Comparison of ENCODE assay signal across 30 mouse cellular contexts in genomic region chr5:43810427-43811062, GRCm38 (mm10). TPM values are rescaled to one million over a fixed set of nuclear protein-coding genes. Genes with fewer than 3 reads are reported as not detected.
DNase-seq lines count a peak whose midpoint lies in the region; ATAC-seq and TF ChIP-seq lines count a peak whose summit lies in the region.
"Had no signal": no experiment of that assay in that cellular context is flagged by ENCODE, and none has a peak within 500 bp of the region (broad histone marks: within the 10 kb centered on the region; RNA-seq: fewer than 3 reads in every experiment).

No protein-coding gene starts in this region.

- H3K27ac ChIP-seq in liver, embryonic 14.5 days = no peak overlapping the region
- H3K27ac ChIP-seq in intestine, embryonic 16.5 days (ENCODE audit: low read length) = peak overlapping the region; percentile 77
- H3K27ac ChIP-seq in stomach, embryonic 14.5 days (ENCODE audit: low read length) = 0 out of 2 replicates have a peak overlapping the region, but pooled peaks have one; percentile 67
- no peak overlapping the region for H3K27ac ChIP-seq in gastrocnemius, adult 2 months
- no peak overlapping the region for H3K27ac ChIP-seq in midbrain, embryonic 13.5 days
- H3K27ac ChIP-seq: hindbrain, embryonic 10.5 days; kidney, embryonic 15.5 days; left cerebral cortex, adult 2 months; limb, embryonic 12.5 days; midbrain, embryonic 15.5 days; neural tube, embryonic 15.5 days had no signal

- H3K4me2 ChIP-seq in liver, embryonic 14.5 days (ENCODE audit: low read depth) = no peak overlapping the region
- no peak overlapping the region for H3K4me2 ChIP-seq in intestine, embryonic 16.5 days (ENCODE audit: low read depth, low read length)
- H3K4me2 ChIP-seq in stomach, embryonic 14.5 days (replicated peaks; ENCODE audit: low read depth, low read length) = no peak overlapping the region
- no peak overlapping the region for H3K4me2 ChIP-seq in midbrain, embryonic 13.5 days (replicated peaks)
- H3K4me2 ChIP-seq: kidney, embryonic 15.5 days; limb, embryonic 12.5 days; midbrain, embryonic 15.5 days; neural tube, embryonic 15.5 days had no signal

- peaks cover 0 to 3% of the 10 kb centered on the region in 2 experiments; a peak in 1 of 4 replicates for H3K4me1 ChIP-seq in liver, embryonic 14.5 days (replicated peaks; ENCODE audit: control insufficient read depth in 2 of 2, insufficient read depth in 2 of 2, low read length in 1 of 2)
- H3K4me1 ChIP-seq in intestine, embryonic 16.5 days (ENCODE audit: control insufficient read depth, insufficient read depth, low read length) = peaks cover 9% of the 10 kb centered on the region; the same call in 1 of the 2 replicates
- H3K4me1 ChIP-seq in stomach, embryonic 14.5 days (ENCODE audit: control insufficient read depth, insufficient read depth, low read length) = no peaks in the 10 kb centered on the region
- H3K4me1 ChIP-seq in midbrain, embryonic 13.5 days (replicated peaks) = 0 out of 2 replicates have a peak, but pooled peaks cover 3% of the 10 kb centered on the region
- H3K4me1 ChIP-seq: limb, embryonic 12.5 days had no signal

- no peak for DNase-seq in liver, embryonic 14.5 days (ENCODE audit: low read depth in 3 of 3, low spot score in 3 of 3)
- DNase-seq in liver = no peak
- DNase-seq in gastrocnemius, adult 2 months = no peak
- no peak for DNase-seq in urinary bladder, postnatal 14 days (ENCODE audit: low spot score)
- DNase-seq: adrenal gland, postnatal 36 days; cerebellum, adult 2 months; cerebellum, postnatal 14 days; forebrain, postnatal 0 days; gastrocnemius, postnatal 36 days; heart, postnatal 14 days; kidney, adult 11 months; kidney, postnatal 25 days; lung, adult 2 months; lung, postnatal 14 days; retina, postnatal 1 day; right cerebral cortex, postnatal 14 days; thymus, postnatal 4 days had no signal

- H3K9ac ChIP-seq in liver, embryonic 14.5 days (replicated peaks) = no peak overlapping the region
- no peak overlapping the region for H3K9ac ChIP-seq in intestine, embryonic 16.5 days (ENCODE audit: low read depth, low read length)
- H3K9ac ChIP-seq in stomach, embryonic 14.5 days (replicated peaks; ENCODE audit: low read depth, low read length) = no peak overlapping the region
- H3K9ac ChIP-seq in midbrain, embryonic 13.5 days (replicated peaks) = no peak overlapping the region
- H3K9ac ChIP-seq: forebrain, postnatal 0 days; kidney, embryonic 15.5 days; limb, embryonic 12.5 days; midbrain, embryonic 15.5 days; neural tube, embryonic 15.5 days had no signal

- ATAC-seq in liver, embryonic 14.5 days (ENCODE audit: insufficient read depth) = peak; percentile 37; the same call in 1 of the 2 replicates
- peak; percentile 82 for ATAC-seq in intestine, embryonic 16.5 days
- peak; percentile 90 for ATAC-seq in stomach, embryonic 14.5 days (ENCODE audit: insufficient number of reproducible peaks, insufficient read depth, low FRiP score, low read depth)
- no peak for ATAC-seq in midbrain, embryonic 13.5 days
- ATAC-seq: CD4-positive, CD25-positive, alpha-beta regulatory T cell, adult 4 months; forebrain, postnatal 0 days; hindbrain, embryonic 16.5 days; midbrain, embryonic 15.5 days had no signal

- H3K4me3 ChIP-seq in liver, embryonic 14.5 days (ENCODE audit: insufficient read depth in 1 of 2, low read depth in 2 of 2, low read length in 2 of 2) = no peak overlapping the region
- no peak overlapping the region for H3K4me3 ChIP-seq in intestine, embryonic 16.5 days (ENCODE audit: low read length)
- no peak overlapping the region for H3K4me3 ChIP-seq in stomach, embryonic 14.5 days (ENCODE audit: low read depth, low read length)
- H3K4me3 ChIP-seq in gastrocnemius, adult 2 months = no peak overlapping the region
- no peak overlapping the region for H3K4me3 ChIP-seq in midbrain, embryonic 13.5 days (replicated peaks)
- H3K4me3 ChIP-seq: erythroblast, embryonic 14.5 days; hindbrain, embryonic 10.5 days; kidney, embryonic 15.5 days; left cerebral cortex, adult 2 months; limb, embryonic 12.5 days; midbrain, embryonic 15.5 days; neural tube, embryonic 15.5 days had no signal

- H3K36me3 ChIP-seq in liver, embryonic 14.5 days (replicated peaks; ENCODE audit: control insufficient read depth, insufficient read depth, low read depth) = no peaks in the 10 kb centered on the region
- H3K36me3 ChIP-seq in intestine, embryonic 16.5 days (ENCODE audit: control insufficient read depth, insufficient read depth, low read length) = no peaks in the 10 kb centered on the region
- H3K36me3 ChIP-seq in stomach, embryonic 14.5 days (ENCODE audit: control insufficient read depth, insufficient read depth, low read length) = no peaks in the 10 kb centered on the region
- H3K36me3 ChIP-seq in midbrain, embryonic 13.5 days = no peaks in the 10 kb centered on the region
- H3K36me3 ChIP-seq: hindbrain, embryonic 10.5 days; kidney, embryonic 15.5 days; limb, embryonic 12.5 days; midbrain, embryonic 15.5 days; neural tube, embryonic 15.5 days had no signal

- no peaks in the 10 kb centered on the region for H3K9me3 ChIP-seq in liver, embryonic 14.5 days (ENCODE audit: control insufficient read depth, low read length)
- H3K9me3 ChIP-seq in intestine, embryonic 16.5 days (ENCODE audit: control insufficient read depth, low read length) = no peaks in the 10 kb centered on the region
- H3K9me3 ChIP-seq in stomach, embryonic 14.5 days (ENCODE audit: control insufficient read depth, low read depth, low read length) = no peaks in the 10 kb centered on the region
- H3K9me3 ChIP-seq in midbrain, embryonic 13.5 days = no peaks in the 10 kb centered on the region
- H3K9me3 ChIP-seq: hindbrain, embryonic 10.5 days; kidney, embryonic 15.5 days; limb, embryonic 12.5 days; midbrain, embryonic 15.5 days; neural tube, embryonic 15.5 days had no signal

- TF ChIP-seq EP300 in liver, embryonic 14.5 days (IDR thresholded peaks at IDR 0.05; ENCODE audit: low read depth) = no peak

- H3K27me3 ChIP-seq in liver, embryonic 14.5 days (ENCODE audit: control insufficient read depth, insufficient read depth, low read length) = no peaks in the 10 kb centered on the region; the same call in 1 of the 2 replicates
- no peaks in the 10 kb centered on the region for H3K27me3 ChIP-seq in intestine, embryonic 16.5 days (replicated peaks; ENCODE audit: control insufficient read depth, insufficient read depth, low read length)
- H3K27me3 ChIP-seq in stomach, embryonic 14.5 days (ENCODE audit: control insufficient read depth, insufficient read depth, low read length) = no peaks in the 10 kb centered on the region
- H3K27me3 ChIP-seq in midbrain, embryonic 13.5 days = no peaks in the 10 kb centered on the region
- H3K27me3 ChIP-seq: kidney, embryonic 15.5 days; limb, embryonic 12.5 days; midbrain, embryonic 15.5 days; neural tube, embryonic 15.5 days had no signal

- intact Hi-C loops in gastrocnemius, adult 2 months (cut with DNase I) = no loop called here

- TF ChIP-seq CTCF in liver, embryonic 14.5 days (IDR thresholded peaks at IDR 0.05; ENCODE audit: low read depth) = no peak
- no peak for TF ChIP-seq CTCF in gastrocnemius, adult 2 months (IDR thresholded peaks at IDR 0.05)

- 52% methylated on average over 1 of the region's 1 CpGs for WGBS in liver, embryonic 14.5 days (ENCODE audit: insufficient replicate concordance)
- WGBS in intestine, embryonic 16.5 days = 61% methylated on average over 1 of the region's 1 CpGs
- WGBS in stomach, embryonic 14.5 days = 70% methylated on average over 1 of the region's 1 CpGs
- WGBS in midbrain, embryonic 13.5 days = 91% methylated on average over 1 of the region's 1 CpGs

RNA-seq across cellular contexts. Expression of gene Bst1, which starts 8.1 kb away (rescaled TPM):
- 0.18 and 0.19 TPM in 2 replicates for polyA plus RNA-seq in liver, embryonic 14.5 days (2012; rRNA removed)
- polyA plus RNA-seq in liver, embryonic 14.5 days (2014; fragmentation: Nextera tagmentation; extraction: Ambion mirVana) = 0.52 and 0.69 TPM in 2 replicates
- polyA plus RNA-seq in intestine, embryonic 16.5 days (2015; fragmentation: Nextera tagmentation; extraction: Ambion mirVana) = 1.1 and 2.9 TPM in 2 replicates
- 0.18 and 0.19 TPM in 2 replicates for polyA plus RNA-seq in stomach, embryonic 14.5 days (2014; fragmentation: Nextera tagmentation; extraction: Ambion mirVana)
- total RNA-seq in gastrocnemius, adult 2 months (2021) = under 1 TPM in 1 of 2 experiments, not detected in 1; 0.17 TPM
- not detected in 2 replicates for polyA plus RNA-seq in midbrain, embryonic 13.5 days (2015; fragmentation: Nextera tagmentation; extraction: Ambion mirVana)
- total RNA-seq: left cerebral cortex, adult 2 months had no signal
- polyA plus RNA-seq: CD4-positive, CD25-positive, alpha-beta regulatory T cell, adult 4 months; erythroblast, embryonic 14.5 days; forebrain, embryonic 11.5 days; hindbrain, embryonic 10.5 days; hindbrain, embryonic 16.5 days; limb, embryonic 12.5 days; midbrain, embryonic 15.5 days had no signal

RNA-seq across cellular contexts. Expression of gene Fbxl5, which starts 10.9 kb away (rescaled TPM):
- polyA plus RNA-seq in liver, embryonic 14.5 days (2012; rRNA removed) = 9.0 and 10.3 TPM in 2 replicates
- polyA plus RNA-seq in liver, embryonic 14.5 days (2014; fragmentation: Nextera tagmentation; extraction: Ambion mirVana) = 21.5 and 22.6 TPM in 2 replicates
- polyA plus RNA-seq in intestine, embryonic 16.5 days (2015; fragmentation: Nextera tagmentation; extraction: Ambion mirVana) = 57.1 and 59.9 TPM in 2 replicates
- polyA plus RNA-seq in stomach, embryonic 14.5 days (2014; fragmentation: Nextera tagmentation; extraction: Ambion mirVana) = 68.7 and 71.3 TPM in 2 replicates
- 10 to 100 TPM; 33.0 to 35.4 TPM for total RNA-seq in gastrocnemius, adult 2 months (2021)
- polyA plus RNA-seq in midbrain, embryonic 13.5 days (2015; fragmentation: Nextera tagmentation; extraction: Ambion mirVana) = 62.5 and 70.9 TPM in 2 replicates

RNA-seq across cellular contexts. Expression of gene Cd38, which starts 57.8 kb away (rescaled TPM):
- polyA plus RNA-seq in liver, embryonic 14.5 days (2012; rRNA removed) = 5.2 TPM in 2 replicates
- polyA plus RNA-seq in liver, embryonic 14.5 days (2014; fragmentation: Nextera tagmentation; extraction: Ambion mirVana) = 9.3 and 10.6 TPM in 2 replicates
- 12.6 and 14.4 TPM in 2 replicates for polyA plus RNA-seq in intestine, embryonic 16.5 days (2015; fragmentation: Nextera tagmentation; extraction: Ambion mirVana)
- polyA plus RNA-seq in stomach, embryonic 14.5 days (2014; fragmentation: Nextera tagmentation; extraction: Ambion mirVana) = 15.8 and 16.4 TPM in 2 replicates
- 1 to 10 TPM; 2.7 to 3.5 TPM for total RNA-seq in gastrocnemius, adult 2 months (2021)
- 2.8 TPM in 2 replicates for polyA plus RNA-seq in midbrain, embryonic 13.5 days (2015; fragmentation: Nextera tagmentation; extraction: Ambion mirVana)
- polyA plus RNA-seq: erythroblast, embryonic 14.5 days had no signal

Comparison
In these comparisons a context has a peak if more than half of its experiments do, and no peak if none do; other contexts are left out.
1. H3K27ac ChIP-seq: peak in intestine, embryonic 16.5 days (single experiment) and stomach, embryonic 14.5 days (single experiment); none in liver, embryonic 14.5 days (single experiment), gastrocnemius, adult 2 months (single experiment) and midbrain, embryonic 13.5 days (single experiment).